Mouse (Mus musculus): ENCODE results near the gene Nxpe3.

GRCm38 (mm10) chr16:55894893-55895650 is at the start of gene Nxpe3:
- TF ChIP-seq CTCF (IDR thresholded peaks at IDR 0.05; ENCODE audit: extremely low read depth, insufficient read length, insufficient replicate concordance, low read depth, low read length): no peak
- TF ChIP-seq POLR2A (IDR thresholded peaks at IDR 0.05; ENCODE audit: low read depth, low read length): peak; percentile 43; the same call in 1 of the 2 replicates
